Mouse (Mus musculus) left cerebral cortex, postnatal 10 days (tissue): Measurements from ENCODE around the gene Kcnc2. TPM values are rescaled to one million over a fixed set of nuclear protein-coding genes. Genes with fewer than 3 reads are reported as not detected.

Experiments
- total RNA-seq, 2 experiments: library from RNA; stranded (reverse); gene quantifications; 2 replicates each; pipeline ENCODE4 v1.2.3; 2021

Kcnc2 gene
- total RNA-seq, 2 experiments from 2014 or later, result 40.5 to 40.9 TPM

Other genes with a start within 250 kb of the Kcnc2 start
- gene Glipr1l1, start 210.9 kb upstream of the Kcnc2 start, total RNA-seq, result not detected
- gene Glipr1l2, start 187.8 kb upstream of the Kcnc2 start, total RNA-seq, result not detected
- not detected for gene Glipr1l3, start 110.8 kb upstream of the Kcnc2 start, total RNA-seq
- under 1 TPM; 0.15 to 0.59 TPM for gene Caps2, start 107.5 kb upstream of the Kcnc2 start, total RNA-seq